In genomic region chr15:82047080-82047883, GRCm38 (mm10) we compare ENCODE assay signal across 8 mouse cellular contexts. TPM values are rescaled to one million over a fixed set of nuclear protein-coding genes. Genes with fewer than 3 reads are reported as not detected.
DNase-seq lines count a peak whose midpoint lies in the region; ATAC-seq and TF ChIP-seq lines count a peak whose summit lies in the region.

Gene Snu13, minus strand, starts transcription at chr15:82047598.

- no peak for TF ChIP-seq CTCF in Patski (IDR thresholded peaks at IDR 0.05)

- CTCF ChIA-PET in Patski (lab: Charles Lee): no interaction called here

- POLR2A ChIA-PET in Patski (lab: Charles Lee): no interaction called here

- peak within 1 kb of the TSS; percentile 95 for H3K4me2 ChIP-seq in hindbrain, embryonic 15.5 days

- H3K9me3 ChIP-seq in hindbrain, embryonic 15.5 days: no peaks in the 10 kb centered on the region

- DNase-seq in Patski (ENCODE audit: low read depth, low spot score): no peak
- DNase-seq in cerebellum, postnatal 25 days: peak; percentile 95 to 96
- DNase-seq in frontal cortex, postnatal 36 days (ENCODE audit: low spot score in 2 of 2): peak; percentile 90 to 94
- DNase-seq in left cerebral cortex, adult 11 months (ENCODE audit: low spot score): peak; percentile 72
- peak; percentile 94 for DNase-seq in lung, postnatal 4 days
- peak; percentile 83 for DNase-seq in retina, postnatal 7 days (ENCODE audit: low read depth, low spot score)
- peak; percentile 83 for DNase-seq in urinary bladder, adult 2 months (ENCODE audit: low spot score)

- peak; percentile 47 for ATAC-seq in Patski
- ATAC-seq in hindbrain, embryonic 15.5 days (ENCODE audit: low FRiP score, low read depth): peak; percentile 93

- WGBS in hindbrain, embryonic 15.5 days: under 1% methylated on average over 74 of the region's 74 CpGs

- H3K27ac ChIP-seq in hindbrain, embryonic 15.5 days (replicated peaks): peak within 1 kb of the TSS; percentile 92

- peak within 1 kb of the TSS; percentile 72 for H3K9ac ChIP-seq in hindbrain, embryonic 15.5 days

- H3K27me3 ChIP-seq in Patski: no peaks in the 10 kb centered on the region
- no peaks in the 10 kb centered on the region for H3K27me3 ChIP-seq in hindbrain, embryonic 15.5 days

- in situ Hi-C loops in Patski (cut with MboI; ENCODE audit: low pct_unique_long_range_greater_than_20kb): no loop called here

- H3K4me1 ChIP-seq in hindbrain, embryonic 15.5 days (replicated peaks): peaks cover 35% of the 10 kb centered on the region

- H3K4me3 ChIP-seq in hindbrain, embryonic 15.5 days: peak within 1 kb of the TSS; percentile 75

- peaks cover 9% of the 10 kb centered on the region; the same call in 1 of the 2 replicates for H3K36me3 ChIP-seq in hindbrain, embryonic 15.5 days

RNA-seq across cellular contexts. Expression of gene Snu13, which starts in this region (rescaled TPM):
- 120 TPM for polyA plus RNA-seq in Patski (2021)
- polyA plus RNA-seq in hindbrain, embryonic 15.5 days (2015; fragmentation: Nextera tagmentation; extraction: Ambion mirVana): 237 and 238 TPM in 2 replicates
- polyA plus RNA-seq in urinary bladder, adult 2 months (2012; rRNA removed): 77.9 and 79.0 TPM in 2 replicates
